ENCODE assay signal across 16 mouse cellular contexts in genomic region chr9:22119543-22119942, GRCm38 (mm10). TPM values are rescaled to one million over a fixed set of nuclear protein-coding genes. Genes with fewer than 3 reads are reported as not detected.
DNase-seq lines count a peak whose midpoint lies in the region; ATAC-seq and TF ChIP-seq lines count a peak whose summit lies in the region.
"Had no signal": no experiment of that assay in that cellular context is flagged by ENCODE, and none has a peak within 500 bp of the region (broad histone marks: within the 10 kb centered on the region; RNA-seq: fewer than 3 reads in every experiment).

No protein-coding gene starts in this region.

- 88% methylated on average over 4 of the region's 4 CpGs for WGBS in kidney, adult 2 months
- WGBS in liver, embryonic 16.5 days (ENCODE audit: insufficient replicate concordance), result 77% methylated on average over 4 of the region's 4 CpGs

- no peaks in the 10 kb centered on the region for H3K36me3 ChIP-seq in kidney, adult 2 months (ENCODE audit: control insufficient read depth, insufficient read depth, low read length)
- H3K36me3 ChIP-seq in liver, embryonic 16.5 days (ENCODE audit: control insufficient read depth, insufficient read depth), result no peaks in the 10 kb centered on the region
- H3K36me3 ChIP-seq: embryonic facial prominence, embryonic 13.5 days had no signal

- TF ChIP-seq CTCF in kidney, adult 2 months (conservative IDR thresholded peaks at IDR 0.05; ENCODE audit: insufficient read depth, insufficient read length, low read depth, low read length), result no peak

- H3K27ac ChIP-seq in kidney, adult 2 months (ENCODE audit: insufficient read depth, low read depth, low read length), result no peak overlapping the region
- peak overlapping the region; percentile 49 for H3K27ac ChIP-seq in liver, embryonic 16.5 days (ENCODE audit: low read length)
- H3K27ac ChIP-seq: embryonic facial prominence, embryonic 13.5 days; forebrain, embryonic 13.5 days; heart, adult 2 months; liver, embryonic 14.5 days had no signal

- H3K9me3 ChIP-seq in liver, embryonic 16.5 days (replicated peaks; ENCODE audit: control insufficient read depth, low read length), result no peaks in the 10 kb centered on the region
- H3K9me3 ChIP-seq: embryonic facial prominence, embryonic 13.5 days; forebrain, embryonic 13.5 days had no signal

- H3K4me2 ChIP-seq in liver, embryonic 16.5 days (ENCODE audit: low read depth, low read length), result no peak overlapping the region
- H3K4me2 ChIP-seq: embryonic facial prominence, embryonic 13.5 days; forebrain, embryonic 13.5 days had no signal

- no peak overlapping the region for H3K4me3 ChIP-seq in kidney, adult 2 months (ENCODE audit: insufficient read depth, low read depth, low read length)
- no peak overlapping the region for H3K4me3 ChIP-seq in liver, embryonic 16.5 days (ENCODE audit: low read depth, low read length)
- H3K4me3 ChIP-seq: embryonic facial prominence, embryonic 13.5 days; forebrain, embryonic 13.5 days; heart, adult 2 months; myocyte had no signal

- TF ChIP-seq POLR2A in kidney, adult 2 months (IDR thresholded peaks at IDR 0.05; ENCODE audit: low read depth, low read length), result no peak

- peak; percentile 5 for DNase-seq in kidney, adult 2 months
- DNase-seq in kidney, adult 9 months, result no peak
- DNase-seq in right cerebral cortex, adult 2 months (ENCODE audit: low spot score in 2 of 2), result peak; percentile 52 to 54
- DNase-seq in right cerebral cortex, postnatal 4 days, result no peak
- no peak for DNase-seq in gastrocnemius, postnatal 4 days (ENCODE audit: low spot score in 2 of 2)
- DNase-seq in urinary bladder, postnatal 14 days (ENCODE audit: low spot score), result no peak
- DNase-seq: cerebellum, postnatal 25 days; heart, postnatal 14 days; kidney, postnatal 36 days had no signal

- ATAC-seq in liver, embryonic 16.5 days (ENCODE audit: low read depth), result no peak
- ATAC-seq: forebrain, embryonic 13.5 days had no signal

- no peak overlapping the region for H3K9ac ChIP-seq in liver, embryonic 16.5 days (ENCODE audit: low read depth, low read length)
- H3K9ac ChIP-seq: embryonic facial prominence, embryonic 13.5 days; forebrain, embryonic 13.5 days; liver, embryonic 14.5 days had no signal

- no peaks in the 10 kb centered on the region for H3K4me1 ChIP-seq in kidney, adult 2 months (ENCODE audit: control insufficient read depth, insufficient read depth, low read length)
- peaks cover 66% of the 10 kb centered on the region for H3K4me1 ChIP-seq in liver, embryonic 16.5 days (ENCODE audit: control insufficient read depth, low read depth, low read length)

- no peaks in the 10 kb centered on the region for H3K27me3 ChIP-seq in kidney, adult 2 months (replicated peaks; ENCODE audit: control insufficient read depth, insufficient read depth, low read length)
- no peaks in the 10 kb centered on the region for H3K27me3 ChIP-seq in liver, embryonic 16.5 days (ENCODE audit: control insufficient read depth, insufficient read depth, low read depth, low read length)

RNA-seq across cellular contexts. Expression of gene Elof1, which starts 2.6 kb away (rescaled TPM):
- 163 and 174 TPM in 2 replicates for polyA plus RNA-seq in kidney, adult 2 months (2012; rRNA removed)
- 77.8 and 78.7 TPM in 2 replicates for polyA plus RNA-seq in liver, embryonic 16.5 days (2015; fragmentation: Nextera tagmentation; extraction: Ambion mirVana)
- 10 to 100 TPM; 54.4 to 54.9 TPM for total RNA-seq in gastrocnemius, postnatal 4 days (2021)

RNA-seq across cellular contexts. Expression of gene Acp5, which starts 16.0 kb away (rescaled TPM):
- polyA plus RNA-seq in kidney, adult 2 months (2012; rRNA removed), result 166 and 178 TPM in 2 replicates
- polyA plus RNA-seq in liver, embryonic 16.5 days (2015; fragmentation: Nextera tagmentation; extraction: Ambion mirVana), result 228 and 240 TPM in 2 replicates
- 1 to 10 TPM; 2.5 to 3.4 TPM for total RNA-seq in gastrocnemius, postnatal 4 days (2021)

RNA-seq across cellular contexts. Expression of gene Cnn1, which starts 20.5 kb away (rescaled TPM):
- polyA plus RNA-seq in kidney, adult 2 months (2012; rRNA removed), result 2.8 and 12.0 TPM in 2 replicates
- 0.22 and 1.8 TPM in 2 replicates for polyA plus RNA-seq in liver, embryonic 16.5 days (2015; fragmentation: Nextera tagmentation; extraction: Ambion mirVana)
- 1 to 10 TPM; 7.2 to 7.5 TPM for total RNA-seq in gastrocnemius, postnatal 4 days (2021)
- total RNA-seq: megakaryocyte-erythroid progenitor cell, adult 5-6 weeks had no signal

RNA-seq across cellular contexts. Expression of gene Ecsit, which starts 34.3 kb away (rescaled TPM):
- 130 and 143 TPM in 2 replicates for polyA plus RNA-seq in kidney, adult 2 months (2012; rRNA removed)
- 21.1 and 22.2 TPM in 2 replicates for polyA plus RNA-seq in liver, embryonic 16.5 days (2015; fragmentation: Nextera tagmentation; extraction: Ambion mirVana)
- total RNA-seq in gastrocnemius, postnatal 4 days (2021), result 10 to 100 TPM; 33.7 to 36.0 TPM

RNA-seq across cellular contexts. Expression of gene Pigyl, which starts 37.1 kb away (rescaled TPM):
- 71.4 and 76.5 TPM in 2 replicates for polyA plus RNA-seq in kidney, adult 2 months (2012; rRNA removed)
- 28.9 and 34.6 TPM in 2 replicates for polyA plus RNA-seq in liver, embryonic 16.5 days (2015; fragmentation: Nextera tagmentation; extraction: Ambion mirVana)
- 10 to 100 TPM; 34.3 to 34.6 TPM for total RNA-seq in gastrocnemius, postnatal 4 days (2021)

Comparison
In these comparisons a context has a peak if more than half of its experiments do, and no peak if none do; other contexts are left out.
1. DNase-seq: peak in kidney, adult 2 months (single experiment) and right cerebral cortex, adult 2 months (2 of 2); none in kidney, adult 9 months (single experiment), right cerebral cortex, postnatal 4 days (single experiment), gastrocnemius, postnatal 4 days (0 of 2) and urinary bladder, postnatal 14 days (single experiment).